Mouse (Mus musculus) stomach, postnatal 0 days (tissue): ENCODE results near the gene Nat8f3.
"Not testable (repeated sequence)": the region's sequence is repeated elsewhere in the genome, so short reads cannot be mapped to it uniquely, and the experiment has no call there.

Experiments
- CTCF ChIP-seq: IDR thresholded peaks from 2 replicates; pipeline ENCODE4 v1.5.1; 2016; ENCODE audit warnings: antibody characterized with exemption, low read depth, mild to moderate bottlenecking, moderate library complexity
- EP300 ChIP-seq: optimal IDR thresholded peaks from 2 replicates; pipeline ENCODE3; 2016; ENCODE audit warnings: antibody characterized with exemption

- TF ChIP-seq CTCF, EP300: not testable (repeated sequence)
Measured at GRCm38 (mm10) chr6:85709206-85709605, 56.3 kb downstream of the Nat8f3 start.
